Mouse (Mus musculus): ENCODE results near the gene Polr2c. TPM values are rescaled to one million over a fixed set of nuclear protein-coding genes. Genes with fewer than 3 reads are reported as not detected.
"Not testable (repeated sequence)": the region's sequence is repeated elsewhere in the genome, so short reads cannot be mapped to it uniquely, and the experiment has no call there.

Gene Polr2c
- total and polyA plus RNA-seq, 3 experiments = 93.2 to 141 (median 120) TPM

DNA sequence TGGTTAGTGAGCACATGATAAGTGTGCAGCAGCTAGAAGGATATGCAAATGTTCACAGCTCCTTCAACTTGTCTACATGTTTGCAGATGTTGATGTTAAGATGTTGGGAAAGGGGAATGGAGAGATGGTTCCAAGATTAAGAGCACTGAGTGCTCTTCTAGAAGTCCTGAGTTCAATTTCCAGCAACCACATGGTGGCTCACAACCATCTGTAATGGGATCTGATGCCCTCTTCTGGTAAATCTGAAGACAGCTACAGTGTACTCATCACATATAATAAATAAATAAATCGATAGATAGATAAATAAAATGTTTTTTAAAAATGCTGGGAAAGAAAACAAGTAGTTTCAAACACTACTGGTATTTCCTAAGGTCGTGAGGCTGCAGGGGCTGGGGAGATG is 16.1 kb upstream of the Polr2c start:
- in situ Hi-C loops (cut with MboI; ENCODE audit: low pct_ligation_motif_present, low pct_unique_long_range_greater_than_20kb, low sequenced_read_pairs) (no loop called here), dilution Hi-C loops (cut with MboI; ENCODE audit: extremely low pct_ligation_motif_present, extremely low pct_unique_long_range_greater_than_20kb, low sequenced_read_pairs) (no loop called here)
- no peaks in the 10 kb centered on the region for H3K9me3 ChIP-seq (replicated peaks; ENCODE audit: low read length)
- no peak overlapping the region for H3K4me3 ChIP-seq (replicated peaks in 1 of 3; ENCODE audit: low read depth in 2 of 3, low read length in 2 of 3, poor library complexity in 1 of 3)
- H3K9ac ChIP-seq (ENCODE audit: insufficient read depth, low read depth) = no peak overlapping the region
- H3K4me1 ChIP-seq (ENCODE audit: control insufficient read depth in 1 of 2, insufficient read depth in 2 of 2) = peaks cover 0 to 13% of the 10 kb centered on the region in 2 experiments; a peak in 2 of 4 replicates
- H3K79me2 ChIP-seq (replicated peaks; ENCODE audit: control insufficient read depth, extremely low read depth, insufficient read depth, poor library complexity, severe bottlenecking) = peaks cover 17% of the 10 kb centered on the region
- no peak overlapping the region for H3K4me2 ChIP-seq (ENCODE audit: insufficient read depth, low read depth, poor library complexity, severe bottlenecking)
- no peak for DNase-seq (ENCODE audit: extremely low read depth)
- H3K27ac ChIP-seq (ENCODE audit: insufficient read depth, low read depth) = no peak overlapping the region
- H3K27me3 ChIP-seq (replicated peaks) = no peaks in the 10 kb centered on the region
- no peak for TF ChIP-seq CHD2 (IDR thresholded peaks at IDR 0.05; ENCODE audit: low read length)
- TF ChIP-seq ZC3H11A (IDR thresholded peaks at IDR 0.05; ENCODE audit: low read depth, low read length) = no peak
- peak in 1 of 2 experiments; percentile 22; a peak in 1 of 4 replicates for TF ChIP-seq CTCF (conservative IDR thresholded peaks at IDR 0.05 in 1 of 2, IDR thresholded peaks at IDR 0.05 in 1 of 2; ENCODE audit: low read depth in 2 of 2, low read length in 2 of 2)
- H3K36me3 ChIP-seq (replicated peaks in 1 of 2; ENCODE audit: control insufficient read depth in 1 of 2, insufficient read depth in 1 of 2, low read length in 1 of 2) = peaks cover 25 to 44% of the 10 kb centered on the region in 2 experiments

DNA sequence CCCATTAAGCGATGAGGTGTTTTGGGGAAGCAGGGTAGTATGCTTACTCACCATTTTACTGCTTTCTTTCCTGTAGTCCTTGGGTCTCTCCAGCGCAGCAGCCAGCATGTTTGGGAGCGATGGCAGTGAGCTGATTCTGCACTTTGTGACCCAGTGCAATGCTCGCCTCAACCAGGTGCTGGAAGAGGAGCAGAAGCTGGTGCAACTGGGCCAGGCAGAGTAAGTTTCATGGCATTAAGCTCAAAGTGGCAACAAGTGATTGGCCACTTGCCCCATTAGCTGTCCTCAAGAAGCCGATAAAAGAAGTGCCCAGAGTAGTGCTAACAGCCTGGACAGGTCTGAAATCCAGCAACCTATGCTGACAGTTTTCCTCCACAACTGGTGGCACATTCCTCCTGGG is 7.2 kb upstream of the Polr2c start:
- Histone ChIP-seq H3K79me2 (replicated peaks; ENCODE audit: control insufficient read depth, extremely low read depth, insufficient read depth, poor library complexity, severe bottlenecking) (no peaks in the 10 kb centered on the region), H3K9ac (ENCODE audit: insufficient read depth, low read depth) (no peak overlapping the region), H3K36me3 (replicated peaks in 1 of 2; ENCODE audit: control insufficient read depth in 1 of 2, insufficient read depth in 1 of 2, low read length in 1 of 2) (peaks cover 75 to 90% of the 10 kb centered on the region in 2 experiments), H3K27me3 (replicated peaks) (no peaks in the 10 kb centered on the region), H3K4me1 (ENCODE audit: control insufficient read depth in 1 of 2, insufficient read depth in 2 of 2) (no peaks in the 10 kb centered on the region), H3K4me3 (replicated peaks in 1 of 3; ENCODE audit: low read depth in 2 of 3, low read length in 2 of 3, poor library complexity in 1 of 3) (no peak overlapping the region), H3K27ac (ENCODE audit: insufficient read depth, low read depth) (no peak overlapping the region), H3K4me2 (ENCODE audit: insufficient read depth, low read depth, poor library complexity, severe bottlenecking) (no peak overlapping the region), H3K9me3 (replicated peaks; ENCODE audit: low read length) (no peaks in the 10 kb centered on the region)
- in situ Hi-C loops (cut with MboI; ENCODE audit: low pct_ligation_motif_present, low pct_unique_long_range_greater_than_20kb, low sequenced_read_pairs) (no loop called here), dilution Hi-C loops (cut with MboI; ENCODE audit: extremely low pct_ligation_motif_present, extremely low pct_unique_long_range_greater_than_20kb, low sequenced_read_pairs) (no loop called here)
- TF ChIP-seq TBP (conservative IDR thresholded peaks at IDR 0.05; ENCODE audit: low read depth, low read length) (no peak), SMC3 (IDR thresholded peaks at IDR 0.05; ENCODE audit: low read depth, low read length) (no peak), HCFC1 (IDR thresholded peaks at IDR 0.05; ENCODE audit: low read depth, low read length) (no peak)
- no peak for DNase-seq (ENCODE audit: extremely low read depth)

DNA sequence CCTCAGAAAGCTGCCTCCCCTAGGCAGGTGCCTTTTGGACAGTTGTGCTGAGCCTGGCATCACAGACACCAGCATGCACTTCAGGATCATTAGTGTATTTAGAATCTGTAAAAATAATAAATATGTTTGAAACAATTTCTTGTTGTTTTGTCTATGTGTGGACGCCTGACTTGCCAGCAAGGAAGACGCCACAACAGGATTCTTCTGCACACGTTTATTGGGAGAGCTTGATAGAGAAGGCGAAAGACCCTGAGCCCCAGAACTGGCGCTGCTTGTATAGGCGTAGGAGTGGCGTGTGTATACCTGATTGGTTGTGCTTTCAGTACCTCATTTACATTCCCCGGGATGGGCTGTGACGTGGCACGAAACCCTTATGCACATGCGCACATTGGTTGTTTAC is 2.5 kb upstream of the Polr2c start:
- H3K9ac ChIP-seq (ENCODE audit: insufficient read depth, low read depth); DNase-seq (ENCODE audit: extremely low read depth); H3K9me3 ChIP-seq (replicated peaks; ENCODE audit: low read length); H3K27ac ChIP-seq (ENCODE audit: insufficient read depth, low read depth); H3K27me3 ChIP-seq (replicated peaks); in situ Hi-C loops (cut with MboI; ENCODE audit: low pct_ligation_motif_present, low pct_unique_long_range_greater_than_20kb, low sequenced_read_pairs); dilution Hi-C loops (cut with MboI; ENCODE audit: extremely low pct_ligation_motif_present, extremely low pct_unique_long_range_greater_than_20kb, low sequenced_read_pairs); H3K4me2 ChIP-seq (ENCODE audit: insufficient read depth, low read depth, poor library complexity, severe bottlenecking); H3K4me3 ChIP-seq (replicated peaks in 1 of 3; ENCODE audit: low read depth in 2 of 3, low read length in 2 of 3, poor library complexity in 1 of 3): not testable (repeated sequence)
- H3K4me1 ChIP-seq (ENCODE audit: control insufficient read depth in 1 of 2, insufficient read depth in 2 of 2) = peaks cover 4 to 15% of the 10 kb centered on the region in 2 experiments
- H3K36me3 ChIP-seq (replicated peaks in 1 of 2; ENCODE audit: control insufficient read depth in 1 of 2, insufficient read depth in 1 of 2, low read length in 1 of 2) = peaks cover 45 to 67% of the 10 kb centered on the region in 2 experiments
- peaks cover 22% of the 10 kb centered on the region for H3K79me2 ChIP-seq (replicated peaks; ENCODE audit: control insufficient read depth, extremely low read depth, insufficient read depth, poor library complexity, severe bottlenecking)

DNA sequence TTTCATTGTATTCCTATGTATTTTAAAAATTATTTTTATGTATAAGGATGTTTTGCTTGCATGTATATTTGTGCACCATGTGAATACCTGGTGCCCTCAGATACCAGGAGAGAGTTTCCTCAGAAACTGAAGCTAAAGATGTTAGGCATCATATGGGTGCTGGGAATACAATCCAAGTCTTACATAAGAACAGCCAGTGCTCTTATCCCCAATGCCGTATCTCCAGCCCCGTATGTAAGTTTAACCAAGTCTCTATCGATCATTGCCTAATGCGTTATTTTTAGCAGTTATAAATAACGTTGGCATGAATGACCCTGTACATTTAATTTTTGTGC is 272 bp upstream of the Polr2c start:
- no peak for DNase-seq (ENCODE audit: extremely low read depth)
- Histone ChIP-seq H3K4me1 (ENCODE audit: control insufficient read depth in 1 of 2, insufficient read depth in 2 of 2) (peaks cover 6 to 25% of the 10 kb centered on the region in 2 experiments), H3K4me2 (ENCODE audit: insufficient read depth, low read depth, poor library complexity, severe bottlenecking) (no peak overlapping the region), H3K9ac (ENCODE audit: insufficient read depth, low read depth) (no peak overlapping the region), H3K9me3 (replicated peaks; ENCODE audit: low read length) (no peaks in the 10 kb centered on the region), H3K27ac (ENCODE audit: insufficient read depth, low read depth) (no peak overlapping the region), H3K27me3 (replicated peaks) (no peaks in the 10 kb centered on the region), H3K36me3 (replicated peaks in 1 of 2; ENCODE audit: control insufficient read depth in 1 of 2, insufficient read depth in 1 of 2, low read length in 1 of 2) (peaks cover 41 to 68% of the 10 kb centered on the region in 2 experiments), H3K4me3 (replicated peaks in 1 of 3; ENCODE audit: low read depth in 2 of 3, low read length in 2 of 3, poor library complexity in 1 of 3) (peak overlapping the region in 2 of 3 experiments; percentile 78 to 97), H3K79me2 (replicated peaks; ENCODE audit: control insufficient read depth, extremely low read depth, insufficient read depth, poor library complexity, severe bottlenecking) (peaks cover 28% of the 10 kb centered on the region)
- no peak for TF ChIP-seq EP300 (IDR thresholded peaks at IDR 0.05; ENCODE audit: low read length)
- no peak for TF ChIP-seq MXI1 (IDR thresholded peaks at IDR 0.05; ENCODE audit: low read depth, low read length)
- TF ChIP-seq MAZ (IDR thresholded peaks at IDR 0.05; ENCODE audit: low read depth, low read length) = no peak
- TF ChIP-seq USF2 (conservative IDR thresholded peaks at IDR 0.05; ENCODE audit: low read depth, low read length) = no peak
- TF ChIP-seq RAD21 (IDR thresholded peaks at IDR 0.05; ENCODE audit: low read depth, low read length) = no peak
- no peak for TF ChIP-seq UBTF (IDR thresholded peaks at IDR 0.05; ENCODE audit: low read depth, low read length)
- no peak for TF ChIP-seq NELFE (IDR thresholded peaks at IDR 0.05; ENCODE audit: low read depth, low read length)
- TF ChIP-seq SMC3 (IDR thresholded peaks at IDR 0.05; ENCODE audit: low read depth, low read length) = no peak
- no peak for TF ChIP-seq E2F4 (IDR thresholded peaks at IDR 0.05; ENCODE audit: insufficient replicate concordance, low read depth, low read length)
- no peak for TF ChIP-seq USF1 (IDR thresholded peaks at IDR 0.05; ENCODE audit: low read depth, low read length)
- in situ Hi-C loops (cut with MboI; ENCODE audit: low pct_ligation_motif_present, low pct_unique_long_range_greater_than_20kb, low sequenced_read_pairs) = no loop called here
- dilution Hi-C loops (cut with MboI; ENCODE audit: extremely low pct_ligation_motif_present, extremely low pct_unique_long_range_greater_than_20kb, low sequenced_read_pairs) = no loop called here

Data from CH12.LX (cell line).